Mouse (Mus musculus) layer of hippocampus, adult 2 months (tissue): ENCODE results near the gene Naaladl1. TPM values are rescaled to one million over a fixed set of nuclear protein-coding genes. Genes with fewer than 3 reads are reported as not detected.

ENCODE experiments used
- DNase-seq, 2 experiments: peaks; one replicate each; pipeline ENCODE4 v3.0.0; 2022; ENCODE audit warnings: low spot score in 2 of 2
- H3K27ac ChIP-seq: fragments of 200-600 bp; 2 replicates; pipeline ENCODE4 v1.8.1; 2022
- H3K4me3 ChIP-seq: fragments of 200-600 bp; 2 replicates; pipeline ENCODE4 v1.8.1; 2022; ENCODE audit warnings: mild to moderate bottlenecking
- CTCF ChIP-seq: fragments of 200-600 bp; conservative IDR thresholded peaks from 2 replicates; pipeline ENCODE4 v1.8.1; 2022; ENCODE audit warnings: antibody characterized with exemption, mild to moderate bottlenecking, moderate library complexity
- total RNA-seq, 2 experiments: library from RNA; stranded (reverse); gene quantifications; 2 replicates each; pipeline ENCODE4 v1.2.3; 2021

Naaladl1 gene
- total RNA-seq, 2 experiments from 2014 or later, result 0.17 TPM; not detected in 1

DNA sequence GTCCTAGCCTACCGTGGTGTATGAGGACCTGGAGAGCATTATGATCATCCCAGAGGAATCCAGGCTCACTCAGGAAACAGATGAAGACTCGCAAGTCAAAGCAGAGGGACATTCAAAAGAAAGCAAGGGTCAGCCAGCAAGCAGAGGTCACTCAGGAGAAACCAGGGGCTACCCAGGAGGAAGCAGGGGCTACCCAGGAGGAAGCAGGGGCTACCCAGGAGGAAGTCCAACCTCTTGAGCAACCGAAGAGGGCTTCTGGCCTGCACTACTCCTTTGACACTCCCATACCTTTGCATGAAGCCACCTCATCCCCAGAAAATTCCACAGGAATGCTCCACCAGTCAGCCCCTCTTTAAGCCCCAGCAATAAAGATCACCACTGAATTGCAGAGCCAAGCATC lies 7.7 kb upstream of the Naaladl1 start:
- no peak for TF ChIP-seq CTCF
- no peak for DNase-seq
- H3K27ac ChIP-seq, result no peak overlapping the region
- H3K4me3 ChIP-seq, result no peak overlapping the region

DNA sequence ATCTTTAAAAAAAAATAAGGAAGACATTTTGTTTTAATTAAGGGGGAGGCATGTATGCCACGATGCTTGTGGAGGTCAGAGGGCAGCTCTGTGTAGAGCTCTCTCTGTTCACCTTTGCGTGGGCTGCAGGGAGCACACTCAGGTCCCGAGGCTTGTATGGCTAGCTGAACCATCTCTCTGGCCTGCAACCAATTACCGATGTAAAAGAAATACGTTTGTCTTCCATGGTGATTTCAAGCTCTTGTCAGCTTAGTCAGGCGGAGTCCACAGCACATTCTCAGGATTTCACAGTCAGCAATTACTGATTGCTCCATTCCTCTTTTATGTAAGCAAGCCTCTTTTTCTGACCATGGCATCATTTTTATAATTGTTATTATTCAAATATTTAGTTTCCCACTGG lies 4.4 kb upstream of the Naaladl1 start:
- H3K27ac ChIP-seq, result no peak overlapping the region
- DNase-seq, result no peak
- H3K4me3 ChIP-seq, result no peak overlapping the region
- no peak for TF ChIP-seq CTCF

- TF ChIP-seq CTCF, result no peak
- no peak for DNase-seq
- no peak overlapping the region for H3K4me3 ChIP-seq
- H3K27ac ChIP-seq, result no peak overlapping the region
Measured at GRCm38 (mm10) chr19:6102169-6102853, 3.3 kb upstream of the Naaladl1 start.

- no peak for TF ChIP-seq CTCF
- Histone ChIP-seq H3K4me3 (no peak overlapping the region), H3K27ac (no peak overlapping the region)
- no peak for DNase-seq
Measured at GRCm38 (mm10) chr19:6104476-6104875, 1.1 kb upstream of the Naaladl1 start.

GRCm38 (mm10) chr19:6113116-6113515 lies 7.5 kb downstream of the Naaladl1 start:
- DNase-seq, result no peak
- no peak overlapping the region for H3K4me3 ChIP-seq
- no peak overlapping the region for H3K27ac ChIP-seq
- no peak for TF ChIP-seq CTCF

DNA sequence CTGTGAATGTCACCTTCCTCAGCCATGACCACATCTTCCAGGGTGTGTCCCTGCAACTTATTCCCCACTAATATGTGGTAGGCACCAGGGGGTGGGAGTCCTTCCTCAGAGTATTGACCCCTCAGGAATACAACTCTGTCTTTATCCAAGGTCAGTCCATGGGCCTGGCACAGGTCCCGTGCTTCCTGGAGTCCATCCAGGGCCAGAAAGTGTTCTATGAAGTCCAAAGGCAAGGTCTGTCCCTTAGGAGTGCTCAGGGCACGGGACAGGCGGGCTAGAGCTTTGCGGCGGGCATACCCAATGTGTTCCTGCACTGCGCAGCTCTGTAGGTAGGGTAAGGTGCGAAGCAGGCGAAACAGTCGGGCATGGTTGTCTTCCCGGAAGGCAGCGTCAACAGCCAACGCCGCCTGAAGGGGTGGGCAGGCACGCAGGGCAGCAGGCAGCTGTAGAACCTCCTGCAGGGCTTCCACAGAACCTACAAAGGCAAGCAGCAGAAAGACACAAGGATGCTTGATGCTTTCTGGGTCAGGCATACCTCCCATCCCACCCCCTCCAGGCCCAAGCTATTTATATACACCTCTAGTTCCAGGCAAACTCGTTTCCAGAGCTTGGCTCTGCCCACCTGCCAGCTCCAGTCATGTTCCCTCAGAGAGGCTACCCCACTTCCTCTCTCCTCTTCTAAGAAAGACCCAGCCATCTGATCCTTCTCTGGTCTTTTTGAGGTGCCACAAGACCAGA lies 10.7 kb downstream of the Naaladl1 start:
- DNase-seq, result no peak
- no peak for TF ChIP-seq CTCF
- no peak overlapping the region for H3K4me3 ChIP-seq
- H3K27ac ChIP-seq, result no peak overlapping the region

DNA sequence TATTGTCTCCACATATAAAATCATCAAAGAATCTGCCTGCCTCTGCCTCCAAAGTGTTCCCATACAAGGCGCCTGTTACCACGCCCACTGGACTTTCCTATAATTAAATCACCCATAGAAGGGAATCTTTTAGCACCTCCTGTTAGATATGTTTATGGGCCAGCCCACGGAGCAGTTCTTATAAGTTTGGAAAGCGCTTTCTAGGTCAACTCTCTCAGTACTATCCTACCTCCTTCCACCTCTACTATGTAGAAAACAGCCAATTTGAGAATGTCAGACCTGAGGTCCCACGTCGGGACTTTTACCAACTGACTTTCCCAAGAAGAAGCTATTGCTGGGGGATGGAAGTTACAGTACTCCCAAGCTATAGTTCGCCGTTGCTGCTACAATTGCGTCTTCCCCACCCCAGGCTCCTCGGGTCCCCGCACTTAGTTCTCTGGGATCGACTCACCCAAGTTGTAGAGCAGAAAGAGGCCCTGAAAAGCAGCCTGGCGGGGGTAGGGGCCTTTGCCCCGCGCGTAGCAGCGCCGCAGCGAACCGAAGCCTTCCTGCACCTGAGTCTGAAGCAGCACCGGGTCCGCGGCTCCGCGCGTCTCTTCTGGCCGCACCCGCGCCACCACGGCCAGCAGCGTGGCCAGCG lies 11.9 kb downstream of the Naaladl1 start:
- no peak for TF ChIP-seq CTCF
- no peak for DNase-seq
- peak overlapping the region; percentile 80 for H3K4me3 ChIP-seq

DNA sequence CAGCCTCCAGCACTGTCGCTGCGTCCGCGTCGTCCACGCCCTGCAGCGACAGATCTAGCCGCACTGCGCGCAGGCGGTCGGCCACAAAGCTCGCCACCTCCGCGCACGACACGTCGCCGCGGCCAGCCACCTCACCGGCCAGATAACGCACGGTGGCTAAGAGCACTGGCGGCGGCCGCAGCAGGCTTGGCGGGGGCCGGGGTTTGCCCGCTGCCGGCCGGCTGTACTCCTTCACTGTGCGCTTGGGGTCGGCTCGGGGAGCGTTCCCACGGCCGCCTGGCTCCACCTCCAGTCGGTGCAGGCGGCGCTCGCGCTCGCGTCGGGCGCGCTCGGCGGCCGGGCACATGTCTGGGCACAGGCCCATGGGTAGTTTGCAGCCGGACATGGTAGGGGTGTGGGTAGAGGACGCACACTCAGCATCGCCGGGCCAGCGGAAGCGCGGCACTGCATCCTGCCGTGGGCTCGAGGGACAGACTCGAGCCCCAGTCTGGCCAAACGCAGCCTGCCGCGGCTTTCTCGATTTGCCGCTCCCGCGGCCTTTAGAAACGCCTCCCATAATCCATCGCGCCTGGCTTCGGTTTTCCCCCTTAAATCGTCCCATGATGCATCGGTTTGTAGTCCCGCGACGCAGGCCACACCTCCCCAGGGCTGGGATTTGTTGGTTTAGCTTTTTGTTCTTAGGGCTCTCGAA lies 12.5 kb downstream of the Naaladl1 start, which contains the start of gene Sac3d1:
Gene Sac3d1, minus strand, starts transcription at position 665 of the 691 bp plus-strand sequence.
- Histone ChIP-seq H3K4me3 (peak within 1 kb of the TSS; percentile 80), H3K27ac (peak within 1 kb of the TSS; percentile 95)
- peak; percentile 91 to 92 for DNase-seq
- peak; percentile 38; the same call in 1 of the 2 replicates for TF ChIP-seq CTCF

More for the DNA sequence above, 11.9 kb downstream of the Naaladl1 start:
- H3K27ac ChIP-seq, result peak overlapping the region; percentile 95

- no peak for DNase-seq
- no peak for TF ChIP-seq CTCF
- H3K27ac ChIP-seq, result peak overlapping the region; percentile 95
- peak overlapping the region; percentile 80 for H3K4me3 ChIP-seq
Measured at GRCm38 (mm10) chr19:6118677-6119185, 13.1 kb downstream of the Naaladl1 start.

- no peak for TF ChIP-seq CTCF
- DNase-seq, result no peak
- H3K4me3 ChIP-seq, result no peak overlapping the region
- H3K27ac ChIP-seq, result no peak overlapping the region
Measured at GRCm38 (mm10) chr19:6121761-6122160, 16.2 kb downstream of the Naaladl1 start.

DNA sequence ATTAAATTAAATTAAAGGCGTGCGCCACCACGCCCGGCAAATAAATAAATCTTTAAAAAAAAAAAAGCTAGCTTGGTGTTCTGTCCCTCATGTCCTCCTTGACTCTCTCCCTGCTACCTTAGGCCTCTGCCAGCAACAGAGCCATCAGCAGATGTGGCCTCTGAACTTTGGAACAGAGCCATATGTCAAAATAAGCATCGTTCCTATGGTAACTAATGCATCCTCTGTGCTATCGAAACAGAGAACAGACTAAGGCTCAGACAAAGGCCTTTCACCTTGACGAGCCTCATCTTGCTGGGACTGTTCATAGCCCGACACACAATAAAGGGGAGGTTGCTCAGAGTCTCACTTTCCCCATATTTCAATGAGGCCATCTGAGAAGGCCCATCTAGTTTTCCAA lies 17.7 kb downstream of the Naaladl1 start:
- no peak overlapping the region for H3K4me3 ChIP-seq
- DNase-seq, result no peak
- no peak overlapping the region for H3K27ac ChIP-seq
- no peak for TF ChIP-seq CTCF

GRCm38 (mm10) chr19:6124898-6125297 lies 19.3 kb downstream of the Naaladl1 start:
- no peak for DNase-seq
- Histone ChIP-seq H3K4me3 (no peak overlapping the region), H3K27ac (no peak overlapping the region)
- TF ChIP-seq CTCF, result no peak
